Mouse (Mus musculus) MEL (cell line): ENCODE results near the gene Itgb2. TPM values are rescaled to one million over a fixed set of nuclear protein-coding genes. Genes with fewer than 3 reads are reported as not detected.

ENCODE experiments used
- DNase-seq: peaks from one replicate; pipeline ENCODE4 v3.0.0; 2011; ENCODE audit warnings: low read depth, low spot score
- H3K27ac ChIP-seq: 2 replicates; pipeline ENCODE4 v1.5.1; 2012; ENCODE audit warnings: low read depth, mild to moderate bottlenecking, control low read depth, low read length, moderate library complexity; ENCODE audit not compliant: control insufficient read depth
- H3K27me3 ChIP-seq, 2 experiments: fragments of 150-350 bp in 1 of 2; sonication (generic) in 1 of 2; 2 replicates each; pipeline ENCODE4 v1.6.1; 2012; ENCODE audit warnings: low read length in 2 of 2, mild to moderate bottlenecking in 2 of 2, improper control_type of control experiment in 1 of 2, moderate library complexity in 1 of 2; ENCODE audit not compliant: insufficient read depth in 2 of 2, control insufficient read depth in 1 of 2
- H3K36me3 ChIP-seq, 2 experiments: 2 replicates each; pipeline ENCODE4 v1.6.1; 2012 to 2014; ENCODE audit warnings: low read length in 2 of 2, improper control_type of control experiment in 1 of 2, inconsistent platforms in 1 of 2, mild to moderate bottlenecking in 1 of 2; ENCODE audit not compliant: insufficient read depth in 2 of 2, control insufficient read depth in 1 of 2
- H3K4me1 ChIP-seq, 2 experiments: fragments of 150-350 bp in 1 of 2; sonication (generic) in 1 of 2; 2 replicates each; pipeline ENCODE4 v1.6.1; 2012; ENCODE audit warnings: low read length in 2 of 2, improper control_type of control experiment in 1 of 2, mild to moderate bottlenecking in 1 of 2; ENCODE audit not compliant: insufficient read depth in 2 of 2, control insufficient read depth in 1 of 2
- H3K4me3 ChIP-seq, 2 experiments: fragments of 150-350 bp in 1 of 2; sonication (generic) in 1 of 2; 2 replicates each; pipeline ENCODE4 v1.5.1; 2012; ENCODE audit warnings: low read depth in 2 of 2, low read length in 2 of 2, mild to moderate bottlenecking in 2 of 2, moderate library complexity in 2 of 2, control low read depth in 1 of 2, improper control_type of control experiment in 1 of 2; ENCODE audit not compliant: control insufficient read depth in 1 of 2, insufficient read depth in 1 of 2
- H3K79me2 ChIP-seq: 2 replicates; pipeline ENCODE4 v1.6.1; 2012; ENCODE audit warnings: mild to moderate bottlenecking, low read length, moderate library complexity; ENCODE audit not compliant: control insufficient read depth, poor library complexity, insufficient read depth
- H3K9ac ChIP-seq: 2 replicates; pipeline ENCODE4 v1.6.1; 2012; ENCODE audit warnings: low read depth, mild to moderate bottlenecking, control low read depth, low read length, moderate library complexity; ENCODE audit not compliant: control insufficient read depth, poor library complexity, severe bottlenecking
- H3K9me3 ChIP-seq: fragments of 150-350 bp; sonication (generic); replicated peaks from 2 replicates; pipeline ENCODE4 v1.6.1; 2012; ENCODE audit warnings: mild to moderate bottlenecking, low read length, improper control_type of control experiment, moderate library complexity; ENCODE audit not compliant: insufficient read depth
- BHLHE40 ChIP-seq: IDR thresholded peaks from 2 replicates; pipeline ENCODE4 v1.6.1; 2012; ENCODE audit warnings: low read depth, mild to moderate bottlenecking, inconsistent platforms, low read length, improper control_type of control experiment, borderline replicate concordance
- CHD1 ChIP-seq: IDR thresholded peaks from 2 replicates; pipeline ENCODE4 v1.6.1; 2012; ENCODE audit warnings: low read depth, mild to moderate bottlenecking, inconsistent platforms, low read length, improper control_type of control experiment
- CHD2 ChIP-seq: IDR thresholded peaks from 2 replicates; pipeline ENCODE4 v1.6.1; 2011; ENCODE audit warnings: low read length, improper control_type of control experiment
- E2F4 ChIP-seq: IDR thresholded peaks from 2 replicates; pipeline ENCODE4 v1.6.1; 2011; ENCODE audit warnings: low read depth, low read length, improper control_type of control experiment, borderline replicate concordance
- ELF1 ChIP-seq: IDR thresholded peaks from 2 replicates; pipeline ENCODE4 v1.6.1; 2014; ENCODE audit warnings: low read depth, mild to moderate bottlenecking, inconsistent platforms, low read length, improper control_type of control experiment, moderate library complexity
- EP300 ChIP-seq, 2 experiments: IDR thresholded peaks; 2 replicates each; pipeline ENCODE4 v1.6.1; 2011; ENCODE audit warnings: improper control_type of control experiment in 2 of 2, low read length in 2 of 2, low read depth in 1 of 2, mild to moderate bottlenecking in 1 of 2
- ETS1 ChIP-seq: IDR thresholded peaks from 2 replicates; pipeline ENCODE4 v1.6.1; 2012; ENCODE audit warnings: low read depth, mild to moderate bottlenecking, inconsistent platforms, low read length, improper control_type of control experiment, moderate library complexity
- GABPA ChIP-seq: IDR thresholded peaks from 2 replicates; pipeline ENCODE4 v1.6.1; 2012; ENCODE audit warnings: low read depth, mild to moderate bottlenecking, inconsistent platforms, low read length, improper control_type of control experiment, moderate library complexity
- HCFC1 ChIP-seq: IDR thresholded peaks from 2 replicates; pipeline ENCODE4 v1.6.1; 2012; ENCODE audit warnings: low read depth, mild to moderate bottlenecking, inconsistent platforms, low read length, improper control_type of control experiment, moderate library complexity
- JUND ChIP-seq: IDR thresholded peaks from 2 replicates; pipeline ENCODE4 v1.6.1; 2011; ENCODE audit warnings: low read depth, mild to moderate bottlenecking, improper control_type of control experiment, low read length
- KAT2A ChIP-seq: conservative IDR thresholded peaks from 2 replicates; pipeline ENCODE4 v1.6.1; 2012; ENCODE audit warnings: low read depth, low read length, improper control_type of control experiment, inconsistent platforms
- MAFK ChIP-seq: IDR thresholded peaks from 2 replicates; pipeline ENCODE4 v1.6.1; 2011; ENCODE audit warnings: low read depth, mild to moderate bottlenecking, low read length, improper control_type of control experiment, borderline replicate concordance
- MAX ChIP-seq: IDR thresholded peaks from 2 replicates; pipeline ENCODE4 v1.6.1; 2011; ENCODE audit warnings: low read length, improper control_type of control experiment
- MAZ ChIP-seq: IDR thresholded peaks from 2 replicates; pipeline ENCODE4 v1.6.1; 2012; ENCODE audit warnings: low read depth, mild to moderate bottlenecking, inconsistent platforms, low read length, improper control_type of control experiment
- MEF2A ChIP-seq: IDR thresholded peaks from 2 replicates; pipeline ENCODE4 v1.6.1; 2014; ENCODE audit warnings: low read depth, mild to moderate bottlenecking, inconsistent platforms, low read length, improper control_type of control experiment; ENCODE audit not compliant: poor library complexity, insufficient replicate concordance, severe bottlenecking; ENCODE audit errors: extremely low read depth
- MXI1 ChIP-seq: IDR thresholded peaks from 2 replicates; pipeline ENCODE4 v1.6.1; 2011; ENCODE audit warnings: mild to moderate bottlenecking, low read depth, low read length, improper control_type of control experiment
- MYB ChIP-seq: IDR thresholded peaks from 2 replicates; pipeline ENCODE4 v1.6.1; 2011; ENCODE audit warnings: mild to moderate bottlenecking, low read depth, low read length, improper control_type of control experiment
- MYC ChIP-seq: IDR thresholded peaks from 2 replicates; pipeline ENCODE4 v1.6.1; 2011; ENCODE audit warnings: low read depth, mild to moderate bottlenecking, low read length, improper control_type of control experiment, moderate library complexity
- NELFE ChIP-seq: IDR thresholded peaks from 2 replicates; pipeline ENCODE4 v1.6.1; 2011; ENCODE audit warnings: low read depth, low read length, improper control_type of control experiment
- NRF1 ChIP-seq: IDR thresholded peaks from 2 replicates; pipeline ENCODE4 v1.6.1; 2014; ENCODE audit warnings: low read depth, mild to moderate bottlenecking, inconsistent platforms, low read length, improper control_type of control experiment, moderate library complexity; ENCODE audit not compliant: poor library complexity, insufficient read depth, severe bottlenecking
- POLR2A ChIP-seq, 2 experiments: IDR thresholded peaks; 2 replicates each; pipeline ENCODE4 v1.6.1; 2011 to 2012; ENCODE audit warnings: low read length in 2 of 2, mild to moderate bottlenecking in 2 of 2, control low read depth in 1 of 2, improper control_type of control experiment in 1 of 2, low read depth in 1 of 2, moderate library complexity in 1 of 2; ENCODE audit not compliant: control insufficient read depth in 1 of 2, insufficient read depth in 1 of 2, poor library complexity in 1 of 2
- POLR2AphosphoS2 ChIP-seq: IDR thresholded peaks from 2 replicates; pipeline ENCODE4 v1.6.1; 2011; ENCODE audit warnings: low read length, improper control_type of control experiment
- POLR2AphosphoS5 ChIP-seq: IDR thresholded peaks from 2 replicates; pipeline ENCODE4 v1.6.1; 2012; ENCODE audit warnings: low read depth, borderline replicate concordance, mild to moderate bottlenecking, inconsistent platforms, low read length, moderate library complexity, mixed read lengths
- RAD21 ChIP-seq: IDR thresholded peaks from 2 replicates; pipeline ENCODE4 v1.6.1; 2011; ENCODE audit warnings: mild to moderate bottlenecking, low read depth, low read length, improper control_type of control experiment
- RCOR1 ChIP-seq: IDR thresholded peaks from 2 replicates; pipeline ENCODE4 v1.6.1; 2012; ENCODE audit warnings: low read depth, mild to moderate bottlenecking, inconsistent platforms, low read length, improper control_type of control experiment
- SIN3A ChIP-seq: IDR thresholded peaks from 2 replicates; pipeline ENCODE4 v1.6.1; 2012; ENCODE audit warnings: low read length, improper control_type of control experiment, inconsistent platforms
- SMC3 ChIP-seq: IDR thresholded peaks from 2 replicates; pipeline ENCODE4 v1.6.1; 2011; ENCODE audit warnings: low read depth, low read length, improper control_type of control experiment
- TAL1 ChIP-seq: IDR thresholded peaks from 2 replicates; pipeline ENCODE4 v1.6.1; 2012; ENCODE audit warnings: mild to moderate bottlenecking, inconsistent platforms, low read length, moderate library complexity, mixed read lengths
- TCF12 ChIP-seq: IDR thresholded peaks from 2 replicates; pipeline ENCODE4 v1.6.1; 2014; ENCODE audit warnings: low read depth, mild to moderate bottlenecking, inconsistent platforms, low read length, improper control_type of control experiment, moderate library complexity
- USF1 ChIP-seq: IDR thresholded peaks from 2 replicates; pipeline ENCODE4 v1.6.1; 2014; ENCODE audit warnings: low read depth, mild to moderate bottlenecking, inconsistent platforms, low read length, improper control_type of control experiment, moderate library complexity
- USF2 ChIP-seq, 2 experiments: IDR thresholded peaks; 2 replicates each; pipeline ENCODE4 v1.6.1; 2011 to 2012; ENCODE audit warnings: improper control_type of control experiment in 2 of 2, low read length in 2 of 2, borderline replicate concordance in 1 of 2, inconsistent platforms in 1 of 2, low read depth in 1 of 2, mild to moderate bottlenecking in 1 of 2; ENCODE audit not compliant: insufficient read depth in 1 of 2
- ZC3H11A ChIP-seq: IDR thresholded peaks from 2 replicates; pipeline ENCODE4 v1.6.1; 2012; ENCODE audit warnings: low read depth, mild to moderate bottlenecking, inconsistent platforms, low read length, improper control_type of control experiment
- ZKSCAN1 ChIP-seq: IDR thresholded peaks from 2 replicates; pipeline ENCODE4 v1.6.1; 2012; ENCODE audit warnings: low read depth, mild to moderate bottlenecking, inconsistent platforms, low read length, improper control_type of control experiment, moderate library complexity
- ZMIZ1 ChIP-seq: IDR thresholded peaks from 2 replicates; pipeline ENCODE4 v1.6.1; 2012; ENCODE audit warnings: low read depth, mild to moderate bottlenecking, inconsistent platforms, low read length, improper control_type of control experiment, moderate library complexity
- ZNF384 ChIP-seq: IDR thresholded peaks from 2 replicates; pipeline ENCODE4 v1.6.1; 2012; ENCODE audit warnings: low read depth, mild to moderate bottlenecking, inconsistent platforms, low read length, improper control_type of control experiment
- polyA plus RNA-seq, 2 experiments: library from polyadenylated mRNA; stranded (reverse) in 1 of 2; unstranded in 1 of 2; fragments of >175 nt in 1 of 2; fragments of >200 nt in 1 of 2; gene quantifications; 2 replicates each; pipeline versions ENCODE4 v1.2.1 to v1.2.4; 2012; ENCODE audit warnings: low replicate concordance in 2 of 2, low read depth in 1 of 2; ENCODE audit not compliant: insufficient read length in 2 of 2, insufficient read depth in 1 of 2, missing spikeins in 1 of 2
- total RNA-seq: library from RNA; depleted of rRNA; stranded (reverse); fragments of 300-350 nt; gene quantifications from 2 replicates; pipeline ENCODE4 v1.2.3, GENCODE M21; 2012

The Itgb2 gene
- total and polyA plus RNA-seq, 3 experiments: 36.9 to 45.8 TPM; not detected in 1

DNA sequence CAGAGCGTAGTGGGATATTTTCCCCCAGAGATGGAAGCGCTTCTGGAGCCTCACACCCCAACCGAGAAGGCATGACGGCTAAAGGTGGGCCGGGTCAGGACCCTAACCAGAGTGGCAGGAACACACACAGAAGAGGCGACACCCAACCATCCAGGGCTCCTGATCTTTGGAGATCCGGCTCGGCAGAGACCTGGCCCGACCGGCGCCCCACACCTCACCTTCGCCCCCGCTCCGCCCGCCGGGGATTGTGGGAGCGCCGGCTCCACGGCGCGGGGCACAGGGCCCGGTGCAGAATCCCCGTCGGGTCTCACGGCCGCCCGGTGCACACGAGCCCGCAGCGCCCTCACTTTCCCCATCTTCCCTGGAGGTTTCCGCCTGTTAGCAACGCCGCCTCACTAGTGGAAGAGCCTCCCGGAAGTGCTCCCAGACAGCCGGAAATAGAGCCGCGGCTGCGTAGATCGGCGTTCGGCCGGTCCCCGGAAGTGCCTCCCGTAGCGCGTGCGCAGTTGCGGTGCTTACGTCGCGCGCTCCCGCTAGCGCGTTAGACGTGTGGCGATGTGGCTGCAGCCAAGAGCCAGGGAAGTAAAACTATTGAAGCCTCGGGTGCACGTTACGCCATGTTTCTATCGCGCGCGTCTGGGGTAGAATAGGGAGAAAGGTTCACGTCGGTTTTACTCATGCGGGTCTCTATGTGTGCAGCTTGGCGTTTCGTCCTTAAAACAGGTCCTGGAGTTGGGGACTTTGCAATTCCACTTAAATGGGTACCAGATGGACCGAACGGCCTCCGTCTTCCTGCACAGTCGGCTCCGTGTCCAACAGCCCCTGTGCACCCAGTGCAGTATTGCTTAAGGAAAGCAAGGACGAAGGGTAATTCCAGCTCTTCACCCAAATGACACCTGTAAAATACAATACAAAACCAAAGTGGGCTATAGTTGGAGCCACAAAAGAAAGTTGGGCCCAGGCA is 14.4 kb upstream of the Itgb2 start, which contains the start of gene Fam207a:
Fam207a (minus strand) TSS at position 401 of the 964 bp plus-strand sequence.
- Histone ChIP-seq H3K4me1 (peaks cover 0 to 14% of the 10 kb centered on the region in 2 experiments; a peak in 2 of 4 replicates), H3K9me3 (no peaks in the 10 kb centered on the region), H3K36me3 (peaks cover 0 to 9% of the 10 kb centered on the region in 2 experiments; a peak in 3 of 4 replicates), H3K79me2 (peaks cover 19% of the 10 kb centered on the region), H3K4me3 (peak within 1 kb of the TSS; percentile 82 to 90), H3K27me3 (no peaks in the 10 kb centered on the region), H3K9ac (peak within 1 kb of the TSS; percentile 86), H3K27ac (peak within 1 kb of the TSS; percentile 88)
- peak; percentile 98 for DNase-seq
- TF ChIP-seq POLR2AphosphoS5 (no peak), ETS1 (no peak; the same call in 1 of the 2 replicates), NELFE (peak; percentile 92), E2F4 (no peak), KAT2A (no peak; the same call in 1 of the 2 replicates), SMC3 (no peak), MAFK (no peak), TCF12 (peak; percentile 61), POLR2A (IDR thresholded peaks at IDR 0.05; ENCODE audit: control insufficient read depth in 1 of 2, insufficient read depth in 1 of 2, low read depth in 1 of 2, low read length in 2 of 2, poor library complexity in 1 of 2) (peak; percentile 74 to 99), HCFC1 (peak; percentile 91), POLR2AphosphoS2 (peak; percentile 87), MAX (peak; percentile 82), CHD1 (no peak), JUND (no peak), EP300 (IDR thresholded peaks at IDR 0.05; ENCODE audit: low read depth in 1 of 2, low read length in 2 of 2) (no peak), MAZ (no peak), ZNF384 (no peak), USF2 (IDR thresholded peaks at IDR 0.05; ENCODE audit: borderline replicate concordance in 1 of 2, insufficient read depth in 1 of 2, low read depth in 1 of 2, low read length in 2 of 2) (no peak), GABPA (no peak), ZKSCAN1 (no peak), MYB (no peak), BHLHE40 (no peak), USF1 (no peak), ZC3H11A (no peak), SIN3A (peak; percentile 83), TAL1 (no peak), CHD2 (no peak), NRF1 (peak; percentile 93), MYC (peak; percentile 78), ELF1 (peak; percentile 100), MXI1 (peak; percentile 71), RCOR1 (no peak), RAD21 (no peak), MEF2A (no peak), ZMIZ1 (peak; percentile 90; the same call in 1 of the 2 replicates)
